Mouse (Mus musculus): ENCODE measurements around the gene Grin3a.
A peak's percentile ranks its signal among the peaks of the same experiment; 100 is the strongest.
"Not testable (repeated sequence)": the region's sequence is repeated elsewhere in the genome, so short reads cannot be mapped to it uniquely, and the experiment has no call there.

Grin3a gene

DNA sequence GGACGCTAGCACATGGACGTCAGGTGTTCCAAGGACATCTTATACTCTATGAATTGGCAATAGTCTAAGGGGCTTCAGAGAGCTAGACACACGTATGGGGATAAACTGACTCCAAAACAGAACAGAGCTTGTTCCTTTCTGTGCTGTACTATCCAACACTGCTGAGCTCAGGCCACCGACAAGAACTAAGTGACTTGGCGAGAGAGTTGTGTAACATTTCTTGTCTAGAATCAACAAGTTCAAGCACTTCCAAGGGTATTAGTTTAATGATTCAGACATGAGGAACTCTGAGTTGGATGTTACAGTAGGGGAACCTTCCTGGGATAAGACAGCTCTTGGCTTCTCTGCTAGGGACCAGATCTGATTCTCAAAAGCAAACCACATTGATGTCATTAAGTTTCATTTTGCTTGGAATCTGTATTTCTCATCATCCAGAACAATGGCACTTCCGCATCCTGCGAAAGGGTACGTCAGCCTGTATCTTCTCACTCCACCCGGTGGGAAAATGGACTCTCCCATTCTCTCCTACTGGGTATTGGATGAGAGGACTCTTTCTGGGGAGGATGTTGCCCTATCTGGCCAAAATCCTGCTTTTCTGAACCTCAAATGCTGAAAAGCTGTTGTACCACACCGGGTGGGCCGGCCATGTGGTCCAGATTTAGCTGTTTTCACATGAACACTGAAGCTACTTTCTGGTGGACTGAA lies 165.2 kb downstream of the Grin3a start:
- no peak for DNase-seq (ENCODE audit: low read depth, low spot score)

DNA sequence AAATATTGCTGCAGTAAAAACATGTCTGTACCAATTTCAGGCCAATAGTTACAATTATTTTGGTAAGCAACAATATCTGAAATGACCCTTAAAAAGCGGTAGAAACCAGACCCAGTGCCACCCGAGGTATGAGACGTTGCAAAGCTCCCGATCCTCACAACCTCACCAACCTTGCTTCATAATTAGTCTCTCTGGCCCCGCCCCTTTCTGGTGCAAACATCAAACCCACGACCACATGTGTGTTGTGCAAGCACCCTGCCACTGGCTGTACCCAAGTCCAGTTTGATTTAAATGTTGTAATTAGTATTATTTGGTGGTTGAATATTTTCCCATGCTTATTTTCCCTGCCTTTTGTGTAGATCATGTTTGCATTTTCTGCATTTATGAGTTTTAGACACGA lies 168.8 kb downstream of the Grin3a start:
- no peak for DNase-seq (ENCODE audit: low read depth, low spot score)

DNA sequence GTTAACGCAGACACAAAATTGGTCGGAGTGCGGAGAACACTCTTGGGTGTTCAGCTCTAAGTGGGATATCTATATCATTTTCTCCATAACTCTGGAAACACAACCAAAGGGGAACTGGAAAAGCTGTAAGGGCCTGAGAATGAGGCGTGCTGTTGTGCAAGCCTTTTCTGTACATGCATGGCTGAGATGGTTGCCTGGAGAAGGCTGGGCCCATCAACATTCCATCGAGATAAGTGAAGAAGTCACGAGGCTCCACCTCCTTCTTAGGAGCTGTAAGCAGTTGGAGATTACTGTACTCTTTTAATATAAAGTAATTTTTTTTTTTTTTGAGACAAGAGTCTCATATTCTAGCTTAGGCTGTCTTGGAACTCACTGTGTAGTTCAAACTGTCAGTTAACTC lies 169.5 kb downstream of the Grin3a start:
- no peak for DNase-seq (ENCODE audit: low read depth, low spot score)

DNA sequence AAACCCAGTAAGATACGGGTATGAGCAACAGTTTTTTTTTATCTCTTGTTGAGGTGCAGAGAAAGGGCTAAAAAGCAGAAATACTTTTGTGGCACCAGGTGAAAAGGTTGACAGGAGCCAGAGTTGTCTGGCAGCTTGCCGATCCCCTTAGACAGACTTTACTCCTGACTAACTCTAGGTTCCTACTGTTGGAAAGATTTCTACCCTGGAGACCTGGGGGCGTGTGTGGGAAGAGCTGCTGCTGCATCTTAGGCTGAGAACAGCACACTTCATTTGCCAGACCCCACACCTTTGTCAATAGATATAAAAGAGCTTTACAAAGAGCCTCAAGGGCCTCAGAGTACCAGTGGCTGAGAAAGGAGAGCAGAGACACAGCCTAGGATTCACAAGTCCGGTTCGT lies 180.7 kb downstream of the Grin3a start:
- DNase-seq (ENCODE audit: low read depth, low spot score): no peak

DNA sequence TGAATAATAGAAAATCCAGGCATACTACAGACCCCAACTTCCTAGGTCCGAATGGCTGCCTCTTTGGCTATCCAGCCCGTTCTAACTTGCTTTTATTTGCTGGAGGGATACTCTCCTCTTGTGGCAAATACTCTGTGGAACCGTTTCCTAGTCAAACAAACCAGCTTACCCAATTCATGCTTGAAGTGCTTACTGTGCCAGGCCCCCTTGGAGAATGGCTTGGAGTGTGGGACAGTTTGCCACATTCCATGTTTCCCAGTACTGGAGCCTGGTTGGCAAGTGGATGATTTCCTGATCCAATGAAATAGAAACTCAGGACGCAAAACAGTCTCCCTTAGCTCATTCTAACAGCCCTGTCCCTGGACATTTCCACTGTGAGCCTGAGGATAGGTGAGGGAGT lies 183.3 kb downstream of the Grin3a start:
- DNase-seq (ENCODE audit: low read depth, low spot score): no peak

DNA sequence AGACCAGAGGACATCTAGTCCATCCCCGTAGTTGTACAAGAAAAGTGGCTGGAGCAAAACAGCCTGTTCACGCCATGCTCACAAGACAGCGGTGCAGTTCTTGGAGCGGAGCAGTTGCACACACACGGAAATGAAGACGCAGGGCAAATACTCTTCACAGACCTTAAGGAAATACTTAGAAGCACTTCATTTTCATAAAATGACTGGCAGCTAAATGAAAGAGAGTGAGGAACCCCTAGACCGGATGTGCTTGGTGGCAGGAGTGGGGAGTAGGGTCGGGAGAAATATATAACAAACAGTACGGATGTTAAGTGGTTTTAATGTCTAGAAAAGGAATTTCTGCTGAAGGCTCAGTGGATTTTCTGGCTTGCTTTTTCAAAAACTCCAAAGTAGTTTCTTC lies 183.9 kb downstream of the Grin3a start:
- no peak for DNase-seq (ENCODE audit: low read depth, low spot score)

DNA sequence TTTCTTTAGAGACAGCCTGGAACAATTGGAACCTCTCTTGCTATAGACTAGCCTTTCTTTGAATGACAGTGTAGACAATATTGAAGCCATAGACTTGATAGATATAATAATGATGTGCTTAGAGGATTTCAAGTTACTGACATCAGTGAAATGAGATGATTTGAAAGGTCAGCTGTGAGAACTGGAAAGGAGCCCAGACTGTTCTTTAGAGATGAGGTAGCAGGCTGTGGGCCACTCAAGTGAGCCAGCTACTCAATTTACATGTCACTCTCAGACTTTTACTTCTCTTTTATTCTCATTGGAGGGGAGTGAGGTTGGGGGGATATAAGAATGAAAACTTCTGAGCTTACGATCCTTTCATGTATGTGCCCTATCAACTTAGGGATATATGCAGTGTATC lies 186.1 kb downstream of the Grin3a start:
- no peak for DNase-seq (ENCODE audit: low read depth, low spot score)

DNA sequence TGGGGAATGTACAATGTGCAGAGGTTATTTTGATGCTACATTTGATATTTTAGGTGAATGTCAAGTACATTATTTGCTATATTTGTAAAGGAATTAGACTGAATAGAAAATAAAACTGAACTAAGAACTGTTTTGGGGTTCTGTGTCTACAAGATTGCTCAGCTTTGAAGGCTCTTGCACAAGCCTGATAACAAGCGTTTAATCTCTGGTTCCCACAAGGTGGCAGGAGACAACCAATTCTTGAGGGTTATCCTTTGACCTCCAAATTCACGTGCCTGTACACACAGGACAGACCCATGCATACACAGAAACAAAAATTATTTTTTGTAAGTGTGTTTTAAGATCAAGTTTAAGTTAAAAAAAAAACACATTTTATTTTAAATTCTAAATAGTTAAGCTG lies 205.6 kb downstream of the Grin3a start:
- DNase-seq (ENCODE audit: low read depth, low spot score): no peak

DNA sequence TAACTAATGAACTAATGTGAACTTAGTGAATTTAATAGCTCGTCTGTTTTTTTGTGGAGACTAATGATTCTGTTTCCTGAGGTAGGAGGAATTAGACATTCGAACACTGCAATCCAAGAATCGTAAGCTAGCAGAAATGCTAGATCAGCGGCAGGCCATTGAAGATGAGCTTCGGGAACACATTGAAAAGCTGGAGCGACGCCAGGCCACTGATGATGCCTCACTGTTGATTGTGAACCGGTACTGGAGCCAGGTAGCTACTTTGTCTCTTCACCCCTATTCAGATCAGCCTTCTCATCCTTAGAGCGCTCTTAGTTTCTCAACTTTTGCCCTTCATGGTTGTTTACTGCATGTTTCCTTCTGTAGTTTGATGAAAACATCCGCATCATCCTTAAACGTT lies 207.7 kb downstream of the Grin3a start:
- DNase-seq (ENCODE audit: low read depth, low spot score): no peak

DNA sequence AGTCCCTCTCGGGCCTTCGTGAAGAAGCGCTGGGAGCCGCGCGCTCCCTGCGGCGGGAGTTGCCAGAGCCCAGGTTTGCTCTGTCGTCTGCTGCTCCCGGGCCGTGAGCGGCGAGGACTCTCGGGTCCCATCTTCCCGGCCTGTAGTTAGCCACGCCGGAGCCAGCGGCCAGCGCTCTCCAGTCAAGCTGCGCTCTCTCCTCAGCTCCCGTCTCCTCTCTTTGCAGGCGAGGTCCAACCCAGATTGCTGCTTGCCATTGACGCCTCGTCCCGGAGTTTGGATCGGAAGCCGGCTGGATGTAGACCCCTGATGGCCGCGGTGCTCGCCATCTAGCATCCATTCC lies 213.4 kb downstream of the Grin3a start:
- DNase-seq (ENCODE audit: low read depth, low spot score): no peak

DNA sequence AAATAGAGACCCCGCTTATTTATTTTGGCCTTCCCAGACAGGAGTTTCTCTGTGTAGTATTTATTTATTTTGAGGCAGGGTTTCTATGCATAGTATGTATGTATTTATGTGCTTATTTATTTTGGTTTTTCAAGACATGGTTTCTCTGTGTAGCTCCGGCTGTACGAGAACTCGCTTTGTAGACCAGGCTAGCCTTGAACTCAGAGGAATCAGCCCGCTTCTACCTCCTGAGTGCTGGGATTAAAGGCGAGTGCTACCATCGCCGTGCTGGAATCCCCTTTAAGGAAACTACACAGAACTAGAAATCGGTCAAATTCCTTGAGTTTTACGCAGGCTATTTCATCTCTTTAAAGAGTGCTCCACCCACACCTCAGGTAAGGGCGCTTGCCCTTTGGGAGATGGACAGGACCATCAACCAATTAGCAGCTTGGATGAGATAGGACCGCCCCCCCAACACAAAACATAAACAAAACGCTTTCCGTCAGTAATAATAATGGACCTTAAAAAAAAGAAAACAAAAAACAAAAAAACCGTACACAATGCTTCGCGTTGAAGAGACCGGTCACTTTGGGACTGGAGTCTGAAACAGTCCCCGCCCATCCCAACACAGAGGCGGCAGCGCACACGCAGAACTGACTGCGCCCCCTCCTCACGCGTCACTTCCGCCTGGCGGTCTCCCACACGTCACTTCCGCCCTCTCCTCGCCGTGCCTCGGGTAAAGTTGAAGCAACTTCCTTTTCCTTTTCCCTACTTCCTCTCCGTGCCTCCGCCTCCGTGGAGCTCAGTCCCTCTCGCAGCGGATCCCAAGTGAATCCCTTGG lies 214.0 kb downstream of the Grin3a start, which contains the start of gene Rnf20:
TSS of gene Rnf20 (plus strand) at position 688 of the 820 bp plus-strand sequence.
- peak; percentile 98 for DNase-seq (ENCODE audit: low read depth, low spot score)

DNA sequence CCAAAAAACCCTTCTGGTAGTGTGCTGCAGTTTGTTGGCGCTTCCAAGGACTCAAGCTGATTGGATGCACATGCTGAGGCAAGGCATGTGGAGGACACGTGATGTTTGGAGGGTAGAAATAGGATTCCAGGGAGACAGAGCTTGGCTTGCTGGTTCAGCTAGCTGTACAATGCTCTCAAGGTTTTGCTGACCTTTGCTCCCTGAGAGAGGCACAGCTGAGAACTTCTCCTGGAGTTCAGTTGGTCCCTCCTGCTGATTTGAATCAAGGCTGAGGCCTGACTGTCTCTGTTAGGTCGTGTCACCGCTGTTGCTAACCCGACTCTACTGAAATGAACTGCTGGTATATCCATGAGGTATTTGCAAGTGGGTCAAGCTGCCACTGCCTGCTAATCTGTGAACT lies 216.6 kb downstream of the Grin3a start:
- no peak for DNase-seq (ENCODE audit: low read depth, low spot score)

DNA sequence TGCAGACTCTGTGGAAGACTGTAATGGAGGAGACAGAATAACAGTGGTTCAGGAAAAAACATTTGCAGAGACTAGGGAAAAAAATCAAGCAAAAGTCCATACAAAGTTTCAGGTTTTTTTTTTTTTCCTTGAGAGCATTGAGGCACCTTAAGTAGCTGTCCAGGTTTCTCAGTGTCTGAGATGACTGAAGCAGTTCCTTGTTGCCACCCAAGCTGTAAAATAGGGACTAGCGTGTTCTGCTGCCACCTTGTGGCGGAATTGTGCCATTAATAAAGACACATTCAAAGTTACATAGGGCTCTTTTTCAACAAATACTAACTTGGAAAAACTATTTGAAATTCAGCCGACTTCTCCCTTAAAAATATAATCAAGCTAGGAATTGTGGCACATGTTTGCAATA lies 218.6 kb downstream of the Grin3a start:
- DNase-seq (ENCODE audit: low read depth, low spot score): peak; percentile 88

DNA sequence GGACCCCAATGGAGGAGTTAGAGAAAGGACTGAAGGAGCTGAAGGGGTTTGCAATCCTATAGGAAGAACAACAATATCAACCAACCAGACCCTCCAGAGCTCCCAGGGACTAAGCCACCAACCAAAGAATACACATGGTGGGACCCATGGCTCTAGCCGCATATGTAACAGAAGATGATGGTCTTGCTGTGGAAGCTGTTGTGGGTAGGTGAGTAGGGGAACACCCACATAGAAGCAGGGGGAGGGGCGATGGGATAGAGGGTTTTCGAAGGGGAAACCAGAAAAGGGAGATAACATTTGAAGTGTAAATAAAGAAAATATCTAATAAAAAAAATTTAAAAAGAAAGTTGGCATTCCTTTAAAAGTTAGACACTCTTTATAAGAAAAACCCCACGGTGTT lies 220.6 kb downstream of the Grin3a start:
- not testable (repeated sequence) for DNase-seq (ENCODE audit: low read depth, low spot score)

DNA sequence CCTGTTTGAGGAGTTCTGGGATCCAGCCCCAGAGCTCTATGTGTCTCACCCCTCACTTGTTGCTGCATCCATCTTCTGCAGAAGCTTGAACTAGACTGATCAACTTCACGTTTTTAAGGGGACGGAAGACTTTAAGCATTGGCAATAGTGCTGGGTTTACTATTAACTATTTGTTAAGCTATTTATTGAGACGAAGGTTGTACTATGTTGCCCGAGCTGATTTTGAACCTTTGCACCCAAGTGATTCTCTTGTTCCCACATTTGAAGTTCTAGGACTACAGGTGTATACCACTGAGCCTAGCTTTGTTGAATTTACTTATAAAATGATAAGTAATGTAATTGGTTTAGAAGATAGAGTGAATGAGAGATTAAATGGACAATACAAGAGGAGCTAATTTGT lies 221.6 kb downstream of the Grin3a start:
- DNase-seq (ENCODE audit: low read depth, low spot score): no peak

DNA sequence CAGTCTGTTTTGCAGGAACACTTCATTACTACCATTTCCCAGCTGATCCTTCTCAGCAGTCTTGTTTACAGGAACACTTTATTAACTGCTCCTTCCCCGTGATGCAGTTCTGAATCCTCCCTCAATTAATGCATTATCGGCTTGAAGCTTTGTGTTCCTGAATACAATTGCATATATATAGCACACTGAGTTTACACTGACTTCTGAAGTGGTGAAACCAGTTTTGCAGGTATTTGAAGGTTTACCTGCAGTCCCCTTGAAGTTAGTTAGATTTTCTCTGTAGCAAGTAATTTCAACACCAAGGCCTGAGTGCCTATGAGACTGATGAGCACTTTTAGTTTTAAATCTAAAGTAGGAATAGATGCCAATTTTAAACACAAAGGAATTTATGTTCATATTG lies 223.3 kb downstream of the Grin3a start:
- DNase-seq (ENCODE audit: low read depth, low spot score): no peak

DNA sequence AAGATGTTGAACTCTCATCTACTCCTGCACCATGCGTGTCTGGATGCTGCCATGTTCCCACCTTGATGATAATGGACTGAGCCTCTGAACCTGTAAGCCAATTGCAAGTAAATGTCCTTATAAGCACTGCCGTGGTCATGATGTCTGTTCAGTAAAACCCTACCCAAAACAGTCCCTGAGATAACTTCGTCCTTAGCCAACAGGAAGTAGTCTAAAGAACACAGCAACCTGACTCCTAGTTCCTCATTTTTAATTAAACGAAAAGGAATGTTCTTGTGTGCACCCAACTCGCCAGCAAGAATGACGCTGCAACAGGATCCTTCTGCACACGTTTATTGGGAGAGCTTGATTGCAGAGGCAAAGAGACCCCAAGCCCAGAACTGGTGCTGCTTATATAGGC lies 225.7 kb downstream of the Grin3a start:
- DNase-seq (ENCODE audit: low read depth, low spot score): not testable (repeated sequence)

DNA sequence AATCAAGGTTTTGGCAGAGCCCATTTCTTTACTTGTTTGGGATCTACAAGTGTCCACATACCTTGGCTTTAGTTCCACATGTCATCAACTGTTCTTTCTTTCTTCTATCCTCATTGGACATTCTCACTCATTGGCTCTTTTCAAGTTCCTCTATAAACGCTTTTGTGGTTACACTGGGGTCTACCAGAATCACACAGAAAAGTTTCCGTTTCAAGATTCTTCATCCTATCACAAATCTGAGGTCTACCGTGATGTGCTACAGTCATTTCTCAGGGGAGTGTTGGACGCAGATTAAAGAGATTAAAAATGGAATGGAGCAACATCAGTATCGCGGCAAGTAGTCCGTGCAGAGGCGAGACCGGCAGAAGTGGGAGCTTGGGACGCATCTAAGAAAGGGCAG lies 228.6 kb downstream of the Grin3a start:
- DNase-seq (ENCODE audit: low read depth, low spot score): no peak
